Mouse (Mus musculus) adrenal gland (tissue): ENCODE data around the gene Kcnc2.

Source experiments
- intact Hi-C: fragments of 180-260 bp; cut with DNase I; formaldehyde crosslinking; loops from one replicate; pipeline ENCODE4 v1.15.1; 2025

The Kcnc2 gene

GRCm38 (mm10) chr10:112394399-112394970, 123.6 kb downstream of the Kcnc2 start:
- intact Hi-C loops = no loop called here

GRCm38 (mm10) chr10:112397194-112397593, 126.3 kb downstream of the Kcnc2 start:
- intact Hi-C loops = no loop called here

DNA sequence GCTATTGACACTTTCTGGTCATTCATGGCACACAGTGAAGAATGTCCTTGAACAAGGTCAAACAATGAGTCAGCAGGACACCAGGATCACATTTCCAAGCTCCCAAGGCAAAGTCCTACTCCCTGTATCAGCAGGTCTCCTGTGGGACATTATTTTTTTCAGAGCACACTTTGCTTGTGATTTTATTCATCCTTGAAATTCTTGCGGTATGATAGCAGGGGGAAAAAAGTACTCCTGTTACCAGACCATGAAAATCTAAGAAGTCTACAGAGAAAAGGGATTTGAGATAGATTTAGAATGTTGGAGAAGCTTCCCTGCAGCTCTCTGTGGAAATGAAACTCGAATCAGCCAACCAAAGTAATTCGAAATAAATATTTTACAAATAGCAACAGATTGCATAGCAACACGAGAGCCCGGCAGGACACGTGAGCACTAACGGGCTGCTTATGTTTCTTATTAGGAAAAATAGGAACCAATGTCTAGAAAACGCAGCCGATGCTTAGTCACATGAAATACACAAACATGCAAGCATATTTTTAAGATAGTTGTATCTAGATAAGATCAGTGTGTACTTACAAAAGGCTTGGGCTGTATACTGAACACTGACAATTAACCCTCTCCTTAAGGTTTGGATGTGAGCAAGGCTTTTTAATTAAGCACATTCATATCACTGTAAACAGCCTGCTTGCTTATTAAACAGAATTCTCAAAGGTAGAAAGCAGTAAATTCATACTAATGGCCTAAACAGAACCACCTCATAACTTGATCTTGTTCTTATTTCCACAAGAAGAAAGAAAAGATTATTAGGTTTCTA, 129.9 kb downstream of the Kcnc2 start:
- intact Hi-C loops = no loop called here

GRCm38 (mm10) chr10:112409525-112409924, 138.6 kb downstream of the Kcnc2 start:
- intact Hi-C loops = no loop called here

DNA sequence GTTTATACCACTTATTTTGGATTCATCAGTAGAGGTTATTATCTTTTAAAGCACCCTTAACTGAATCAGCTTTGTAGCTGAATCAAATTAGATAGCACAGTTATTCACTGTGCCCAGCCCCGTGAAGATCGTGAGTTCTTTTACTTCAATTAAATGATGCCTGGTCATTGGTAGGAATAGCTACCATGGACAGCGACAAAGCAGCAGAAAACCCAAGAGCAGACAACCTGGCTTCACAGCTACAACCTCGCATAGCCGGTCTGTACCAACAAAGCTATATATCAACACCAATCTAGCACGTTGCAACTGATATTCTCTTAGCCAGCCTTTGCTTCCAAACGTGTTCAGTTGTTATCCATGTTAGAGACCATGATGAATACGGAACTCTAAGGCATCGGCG, 152.4 kb downstream of the Kcnc2 start:
- intact Hi-C loops = no loop called here

- intact Hi-C loops = no loop called here
Observed at GRCm38 (mm10) chr10:112436950-112437349, 166.0 kb downstream of the Kcnc2 start.

- intact Hi-C loops = no loop called here
Observed at GRCm38 (mm10) chr10:112444640-112445039, 173.7 kb downstream of the Kcnc2 start.

GRCm38 (mm10) chr10:112450910-112451309, 180.0 kb downstream of the Kcnc2 start:
- intact Hi-C loops = no loop called here

DNA sequence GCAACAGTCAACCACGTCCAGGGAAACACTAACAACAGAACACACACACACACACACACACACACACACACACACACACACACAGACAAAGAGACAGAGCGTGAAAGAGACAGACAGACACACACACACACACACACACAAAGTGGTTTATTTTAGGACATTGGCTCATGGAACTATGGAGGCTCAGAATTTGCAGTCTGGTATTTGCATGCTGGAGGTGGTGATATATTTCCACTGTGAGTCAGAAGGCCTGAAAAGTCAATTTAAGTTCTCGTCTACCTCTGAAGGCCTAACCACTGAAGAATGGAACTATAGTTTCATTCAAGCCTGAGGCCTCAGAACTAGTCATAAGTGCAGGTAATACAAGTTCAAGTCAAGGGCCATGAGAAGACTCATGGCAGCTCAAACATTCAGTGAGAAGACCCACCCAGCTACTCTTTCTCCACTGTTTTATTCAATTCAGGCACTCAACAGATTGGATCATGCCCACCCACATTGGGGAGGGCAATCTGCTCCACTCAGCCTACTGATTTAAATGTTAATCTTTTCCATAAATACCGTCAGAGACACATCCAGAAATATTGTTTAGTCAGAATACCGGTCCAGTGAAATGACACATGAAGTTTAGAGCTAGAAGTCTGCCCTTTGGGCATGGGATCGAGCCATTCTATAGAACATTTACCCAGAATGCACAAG, 197.9 kb downstream of the Kcnc2 start:
- intact Hi-C loops = no loop called here

- intact Hi-C loops = no loop called here
Observed at GRCm38 (mm10) chr10:112474122-112474810, 203.3 kb downstream of the Kcnc2 start.

GRCm38 (mm10) chr10:112481461-112481860, 210.5 kb downstream of the Kcnc2 start:
- intact Hi-C loops = no loop called here

GRCm38 (mm10) chr10:112481921-112482607, 211.1 kb downstream of the Kcnc2 start:
- intact Hi-C loops = no loop called here

GRCm38 (mm10) chr10:112484387-112485105, 213.6 kb downstream of the Kcnc2 start:
- intact Hi-C loops = no loop called here

- intact Hi-C loops = no loop called here
Observed at GRCm38 (mm10) chr10:112485819-112486218, 214.9 kb downstream of the Kcnc2 start.

- intact Hi-C loops = no loop called here
Observed at GRCm38 (mm10) chr10:112488751-112489150, 217.8 kb downstream of the Kcnc2 start.
